In genomic region chr2:127138449-127138848, GRCm38 (mm10) we compare ENCODE assay signal across 14 mouse cellular contexts. TPM values are rescaled to one million over a fixed set of nuclear protein-coding genes. Genes with fewer than 3 reads are reported as not detected.
DNase-seq lines count a peak whose midpoint lies in the region; ATAC-seq and TF ChIP-seq lines count a peak whose summit lies in the region.
"Had no signal": no experiment of that assay in that cellular context is flagged by ENCODE, and none has a peak within 500 bp of the region (broad histone marks: within the 10 kb centered on the region; RNA-seq: fewer than 3 reads in every experiment).

No protein-coding gene starts in this region.

- H3K9ac ChIP-seq in limb, embryonic 13.5 days: no peak overlapping the region
- 0 out of 2 replicates have a peak overlapping the region, but pooled peaks have one; percentile 2 for H3K9ac ChIP-seq in embryonic facial prominence, embryonic 14.5 days (ENCODE audit: low read depth, low read length)
- no peak overlapping the region for H3K9ac ChIP-seq in stomach, embryonic 16.5 days (ENCODE audit: low read length)
- H3K9ac ChIP-seq: heart, embryonic 13.5 days had no signal

- peak overlapping the region; percentile 16; the same call in 1 of the 2 replicates for H3K4me3 ChIP-seq in gastrocnemius, adult 2 months
- H3K4me3 ChIP-seq in limb, embryonic 13.5 days: no peak overlapping the region
- no peak overlapping the region for H3K4me3 ChIP-seq in limb, embryonic 10.5 days
- no peak overlapping the region for H3K4me3 ChIP-seq in embryonic facial prominence, embryonic 14.5 days (ENCODE audit: low read depth, low read length)
- H3K4me3 ChIP-seq in stomach, embryonic 16.5 days (replicated peaks; ENCODE audit: low read length): no peak overlapping the region
- H3K4me3 ChIP-seq: heart, embryonic 13.5 days had no signal

- intact Hi-C loops in gastrocnemius, adult 2 months (cut with DNase I): no loop called here

- H3K4me1 ChIP-seq in limb, embryonic 13.5 days: peaks cover 44% of the 10 kb centered on the region
- peaks cover 38% of the 10 kb centered on the region for H3K4me1 ChIP-seq in limb, embryonic 10.5 days
- H3K4me1 ChIP-seq in embryonic facial prominence, embryonic 14.5 days (ENCODE audit: control insufficient read depth, insufficient read depth, low read length): peaks cover 17% of the 10 kb centered on the region
- peaks cover 22% of the 10 kb centered on the region for H3K4me1 ChIP-seq in stomach, embryonic 16.5 days (ENCODE audit: control insufficient read depth, insufficient read depth, low read length)

- no peak for TF ChIP-seq CTCF in gastrocnemius, adult 2 months (IDR thresholded peaks at IDR 0.05)

- peak overlapping the region; percentile 82 for H3K27ac ChIP-seq in gastrocnemius, adult 2 months
- peak overlapping the region; percentile 58 for H3K27ac ChIP-seq in limb, embryonic 13.5 days
- H3K27ac ChIP-seq in limb, embryonic 10.5 days: no peak overlapping the region
- peak overlapping the region; percentile 59 for H3K27ac ChIP-seq in embryonic facial prominence, embryonic 14.5 days (replicated peaks; ENCODE audit: low read depth, low read length)
- H3K27ac ChIP-seq in stomach, embryonic 16.5 days (ENCODE audit: low read length): peak overlapping the region; percentile 72

- H3K9me3 ChIP-seq in limb, embryonic 13.5 days: no peaks in the 10 kb centered on the region
- no peaks in the 10 kb centered on the region for H3K9me3 ChIP-seq in limb, embryonic 10.5 days (replicated peaks)
- no peaks in the 10 kb centered on the region for H3K9me3 ChIP-seq in embryonic facial prominence, embryonic 14.5 days (ENCODE audit: control insufficient read depth, low read length)
- H3K9me3 ChIP-seq in stomach, embryonic 16.5 days (replicated peaks; ENCODE audit: control insufficient read depth, low read length): 0 out of 2 replicates have a peak, but pooled peaks cover 3% of the 10 kb centered on the region
- H3K9me3 ChIP-seq: heart, embryonic 13.5 days had no signal

- no peaks in the 10 kb centered on the region for H3K27me3 ChIP-seq in limb, embryonic 13.5 days
- H3K27me3 ChIP-seq in limb, embryonic 10.5 days (ENCODE audit: low read depth, poor library complexity, severe bottlenecking): no peaks in the 10 kb centered on the region
- H3K27me3 ChIP-seq in embryonic facial prominence, embryonic 14.5 days (replicated peaks; ENCODE audit: control insufficient read depth, insufficient read depth, low read length): no peaks in the 10 kb centered on the region
- no peaks in the 10 kb centered on the region for H3K27me3 ChIP-seq in stomach, embryonic 16.5 days (ENCODE audit: control insufficient read depth, insufficient read depth, low read length)

- H3K36me3 ChIP-seq in limb, embryonic 13.5 days: peaks cover 25% of the 10 kb centered on the region
- H3K36me3 ChIP-seq in limb, embryonic 10.5 days: peaks cover 34% of the 10 kb centered on the region
- peaks cover 20% of the 10 kb centered on the region for H3K36me3 ChIP-seq in embryonic facial prominence, embryonic 14.5 days (ENCODE audit: control insufficient read depth, insufficient read depth, low read length)
- peaks cover 10% of the 10 kb centered on the region; the same call in 1 of the 2 replicates for H3K36me3 ChIP-seq in stomach, embryonic 16.5 days (ENCODE audit: control insufficient read depth, insufficient read depth, low read length)

- no peak for ATAC-seq in limb, embryonic 13.5 days (ENCODE audit: low FRiP score, low read depth)
- ATAC-seq in embryonic facial prominence, embryonic 14.5 days (ENCODE audit: low read depth): no peak
- no peak for ATAC-seq in stomach, embryonic 16.5 days (ENCODE audit: insufficient read depth, low FRiP score)
- ATAC-seq: forebrain, embryonic 14.5 days had no signal

- H3K4me2 ChIP-seq in limb, embryonic 13.5 days (replicated peaks): no peak overlapping the region
- no peak overlapping the region for H3K4me2 ChIP-seq in embryonic facial prominence, embryonic 14.5 days (ENCODE audit: low read depth, low read length)
- H3K4me2 ChIP-seq in stomach, embryonic 16.5 days (ENCODE audit: low read depth, low read length): no peak overlapping the region
- H3K4me2 ChIP-seq: heart, embryonic 13.5 days; liver, embryonic 11.5 days had no signal

- 53% methylated on average over 4 of the region's 4 CpGs for WGBS in limb, embryonic 13.5 days
- 87% methylated on average over 4 of the region's 4 CpGs for WGBS in limb, embryonic 10.5 days
- 67% methylated on average over 4 of the region's 4 CpGs for WGBS in embryonic facial prominence, embryonic 14.5 days
- WGBS in stomach, embryonic 16.5 days: 67% methylated on average over 4 of the region's 4 CpGs

- DNase-seq in gastrocnemius, adult 2 months: no peak
- no peak for DNase-seq in gastrocnemius, postnatal 10 days
- no peak for DNase-seq in limb, embryonic 10.5 days (ENCODE audit: low spot score)
- DNase-seq in embryonic facial prominence, embryonic 14.5 days (ENCODE audit: low spot score): no peak
- no peak for DNase-seq in cerebellum, postnatal 25 days
- DNase-seq: adrenal gland, adult 8-10 months; cerebellum, adult 11-12 months; right cerebral cortex, adult 18-20 months; thymus, postnatal 14 days had no signal

RNA-seq across cellular contexts. Expression of gene Ncaph, which starts 4.7 kb away (rescaled TPM):
- 1 to 10 TPM in 1 of 2 experiments, under 1 TPM in 1; 0.75 to 1.4 TPM for total RNA-seq in gastrocnemius, adult 2 months (2021)
- total RNA-seq in gastrocnemius, postnatal 10 days (2021): 10 to 100 TPM in 1 of 2 experiments, 1 to 10 TPM in 1; 9.0 to 12.5 TPM
- polyA plus RNA-seq in limb, embryonic 13.5 days (2015; fragmentation: Nextera tagmentation; extraction: Ambion mirVana): 81.7 and 83.1 TPM in 2 replicates
- 110 and 125 TPM in 2 replicates for polyA plus RNA-seq in limb, embryonic 10.5 days (2016; fragmentation: Nextera tagmentation; extraction: Ambion mirVana)
- 60.4 and 68.2 TPM in 2 replicates for polyA plus RNA-seq in embryonic facial prominence, embryonic 14.5 days (2014; fragmentation: Nextera tagmentation; extraction: Ambion mirVana)
- 66.1 and 71.3 TPM in 2 replicates for polyA plus RNA-seq in stomach, embryonic 16.5 days (2015; fragmentation: Nextera tagmentation; extraction: Ambion mirVana)

RNA-seq across cellular contexts. Expression of gene Itpripl1, which starts 4.8 kb away (rescaled TPM):
- total RNA-seq in gastrocnemius, adult 2 months (2021): 1 to 10 TPM; 5.0 to 6.8 TPM
- 1 to 10 TPM; 6.7 to 8.0 TPM for total RNA-seq in gastrocnemius, postnatal 10 days (2021)
- 27.6 and 30.1 TPM in 2 replicates for polyA plus RNA-seq in limb, embryonic 13.5 days (2015; fragmentation: Nextera tagmentation; extraction: Ambion mirVana)
- polyA plus RNA-seq in limb, embryonic 10.5 days (2016; fragmentation: Nextera tagmentation; extraction: Ambion mirVana): 15.9 and 18.0 TPM in 2 replicates
- polyA plus RNA-seq in embryonic facial prominence, embryonic 14.5 days (2014; fragmentation: Nextera tagmentation; extraction: Ambion mirVana): 16.7 and 19.0 TPM in 2 replicates
- 28.0 and 29.7 TPM in 2 replicates for polyA plus RNA-seq in stomach, embryonic 16.5 days (2015; fragmentation: Nextera tagmentation; extraction: Ambion mirVana)
